Mouse (Mus musculus) kidney, postnatal 0 days (tissue): Measurements from ENCODE around the gene Cse1l. TPM values are rescaled to one million over a fixed set of nuclear protein-coding genes. Genes with fewer than 3 reads are reported as not detected.

Experiments used
- ATAC-seq: fragments of 200-750 bp; cut with Nextera tagmentation; replicated peaks from 2 replicates; pipeline ENCODE4 v1.8.0; 2017; ENCODE audit warnings: low read depth, moderate number of reproducible peaks, moderate TSS enrichment, moderate library complexity; ENCODE audit not compliant: low FRiP score
- DNase-seq: peaks from one replicate; pipeline ENCODE4 v3.0.0-alpha.2; 2016; ENCODE audit warnings: low spot score
- H3K27ac ChIP-seq: fragments of 300-500 bp; sonication (generic); 2 replicates; pipeline ENCODE4 v1.5.1; 2014; ENCODE audit warnings: mild to moderate bottlenecking
- H3K27me3 ChIP-seq: fragments of 300-500 bp; sonication (generic); 2 replicates; pipeline ENCODE4 v1.6.1; 2014; ENCODE audit warnings: low read length, mixed read lengths; ENCODE audit not compliant: insufficient read depth
- H3K36me3 ChIP-seq: fragments of 300-500 bp; sonication (generic); 2 replicates; pipeline ENCODE4 v1.6.1; 2014; ENCODE audit warnings: low read length, mixed read lengths; ENCODE audit not compliant: insufficient read depth
- H3K4me1 ChIP-seq: fragments of 300-500 bp; sonication (generic); replicated peaks from 2 replicates; pipeline ENCODE4 v1.6.1; 2014; ENCODE audit warnings: antibody characterized with exemption, low read length, mixed read lengths; ENCODE audit not compliant: insufficient read depth
- H3K4me2 ChIP-seq: fragments of 300-500 bp; sonication (generic); 2 replicates; pipeline ENCODE4 v1.6.1; 2014; ENCODE audit warnings: mild to moderate bottlenecking, low read length, moderate library complexity, mixed read lengths
- H3K4me3 ChIP-seq: fragments of 300-500 bp; sonication (generic); replicated peaks from 2 replicates; pipeline ENCODE4 v1.5.1; 2014; ENCODE audit warnings: low read depth, low read length
- H3K9ac ChIP-seq: fragments of 300-500 bp; sonication (generic); 2 replicates; pipeline ENCODE4 v1.6.1; 2014; ENCODE audit warnings: low read depth, low read length
- H3K9me3 ChIP-seq: fragments of 300-500 bp; sonication (generic); replicated peaks from 2 replicates; pipeline ENCODE4 v1.6.1; 2016; ENCODE audit warnings: low read length, inconsistent platforms, mixed read lengths
- CTCF ChIP-seq: IDR thresholded peaks from 2 replicates; pipeline ENCODE4 v1.5.1; 2016; ENCODE audit warnings: antibody characterized with exemption, low read depth, mild to moderate bottlenecking, moderate library complexity
- WGBS: fragments of 180-500 bp; shearing (Covaris S2); extraction: QIAGEN DNeasy Blood & Tissue Kit; methylation state at CpG from one replicate; pipeline ENCODE4 v1.1.7; 2014; 5-methylcytosine and 5-hydroxymethylcytosine counted together
- polyA plus RNA-seq: library from polyadenylated mRNA; unstranded; fragments of >200 nt; fragmentation: Nextera tagmentation; extraction: Ambion mirVana; gene quantifications from 2 replicates; pipeline ENCODE4 v1.2.1, GENCODE M21; 2015

Gene Cse1l
- polyA plus RNA-seq, 1 experiment from 2014 or later = 64.2 TPM

DNA sequence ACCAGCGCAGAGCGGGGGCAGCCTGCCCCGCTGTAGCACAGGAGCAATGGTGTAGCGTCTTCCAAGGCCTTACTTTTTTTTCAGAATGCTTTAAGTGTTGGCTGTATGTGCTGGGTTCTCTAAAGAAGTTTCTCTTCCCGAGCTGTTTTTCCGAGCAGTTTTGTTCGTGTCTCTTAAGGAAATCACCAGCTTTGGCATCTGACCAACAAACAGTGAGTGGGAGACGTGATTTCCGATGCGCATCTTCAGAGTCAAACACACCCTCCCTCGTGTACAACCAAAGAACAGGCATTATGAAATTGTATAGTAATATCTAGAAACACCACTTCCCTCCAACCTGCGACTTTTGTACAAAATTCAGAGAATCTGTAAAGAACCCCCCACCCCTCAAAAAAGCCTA lies 8.9 kb upstream of the Cse1l start:
- 86% methylated on average over 12 of the region's 12 CpGs for WGBS
- no peak overlapping the region for H3K9ac ChIP-seq
- no peak for DNase-seq
- no peak overlapping the region for H3K4me2 ChIP-seq
- H3K36me3 ChIP-seq = peaks cover 25% of the 10 kb centered on the region
- ATAC-seq = no peak
- no peaks in the 10 kb centered on the region for H3K4me1 ChIP-seq
- H3K27me3 ChIP-seq = no peaks in the 10 kb centered on the region
- no peak overlapping the region for H3K27ac ChIP-seq
- H3K4me3 ChIP-seq = no peak overlapping the region
- no peak for TF ChIP-seq CTCF
- no peaks in the 10 kb centered on the region for H3K9me3 ChIP-seq

- H3K4me1 ChIP-seq = no peaks in the 10 kb centered on the region
- no peak overlapping the region for H3K27ac ChIP-seq
- H3K4me2 ChIP-seq = no peak overlapping the region
- H3K4me3 ChIP-seq = no peak overlapping the region
- H3K27me3 ChIP-seq = no peaks in the 10 kb centered on the region
- H3K9me3 ChIP-seq = no peaks in the 10 kb centered on the region
- DNase-seq = no peak
- H3K36me3 ChIP-seq = peaks cover 9% of the 10 kb centered on the region; the same call in 1 of the 2 replicates
- ATAC-seq = no peak
- H3K9ac ChIP-seq = no peak overlapping the region
- 89% methylated on average over 2 of the region's 2 CpGs for WGBS
- TF ChIP-seq CTCF = no peak
These were observed 6.7 kb upstream of the Cse1l start for GRCm38 (mm10) chr2:166899161-166899560.

DNA sequence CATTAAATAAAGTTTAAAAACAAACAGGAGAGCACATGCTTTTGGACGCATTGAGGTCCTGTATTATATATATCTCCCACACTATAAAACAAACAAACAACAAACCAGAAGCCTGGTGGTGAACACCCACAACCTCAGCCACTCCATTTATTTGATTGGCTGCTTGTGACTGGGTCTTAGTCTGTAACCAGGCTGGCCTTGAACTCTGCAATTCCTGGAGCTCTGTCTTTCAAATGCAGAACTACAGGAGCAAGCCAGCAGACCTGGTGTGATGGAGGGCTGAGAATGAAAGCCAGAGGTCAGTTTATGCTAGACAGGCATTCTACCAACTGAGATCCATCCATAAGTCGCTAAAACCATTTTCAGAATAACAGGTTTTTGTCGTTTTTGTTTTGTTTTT lies 6.1 kb upstream of the Cse1l start:
- Histone ChIP-seq H3K9me3 (no peaks in the 10 kb centered on the region), H3K36me3 (peaks cover 4% of the 10 kb centered on the region; the same call in 1 of the 2 replicates), H3K9ac (no peak overlapping the region), H3K27me3 (no peaks in the 10 kb centered on the region), H3K4me3 (no peak overlapping the region), H3K27ac (no peak overlapping the region), H3K4me2 (no peak overlapping the region), H3K4me1 (no peaks in the 10 kb centered on the region)
- ATAC-seq (no peak), DNase-seq (no peak)
- WGBS = 58% methylated on average over 3 of the region's 3 CpGs
- TF ChIP-seq CTCF = no peak

- TF ChIP-seq CTCF = no peak
- no peak overlapping the region for H3K27ac ChIP-seq
- ATAC-seq (no peak), DNase-seq (no peak)
- H3K4me2 ChIP-seq = no peak overlapping the region
- no peaks in the 10 kb centered on the region for H3K36me3 ChIP-seq
- no peak overlapping the region for H3K9ac ChIP-seq
- H3K4me3 ChIP-seq = no peak overlapping the region
- 89% methylated on average over 8 of the region's 8 CpGs for WGBS
- no peaks in the 10 kb centered on the region for H3K27me3 ChIP-seq
- H3K9me3 ChIP-seq = no peaks in the 10 kb centered on the region
- H3K4me1 ChIP-seq = no peaks in the 10 kb centered on the region
These were observed 4.9 kb upstream of the Cse1l start for GRCm38 (mm10) chr2:166900792-166901505.

DNA sequence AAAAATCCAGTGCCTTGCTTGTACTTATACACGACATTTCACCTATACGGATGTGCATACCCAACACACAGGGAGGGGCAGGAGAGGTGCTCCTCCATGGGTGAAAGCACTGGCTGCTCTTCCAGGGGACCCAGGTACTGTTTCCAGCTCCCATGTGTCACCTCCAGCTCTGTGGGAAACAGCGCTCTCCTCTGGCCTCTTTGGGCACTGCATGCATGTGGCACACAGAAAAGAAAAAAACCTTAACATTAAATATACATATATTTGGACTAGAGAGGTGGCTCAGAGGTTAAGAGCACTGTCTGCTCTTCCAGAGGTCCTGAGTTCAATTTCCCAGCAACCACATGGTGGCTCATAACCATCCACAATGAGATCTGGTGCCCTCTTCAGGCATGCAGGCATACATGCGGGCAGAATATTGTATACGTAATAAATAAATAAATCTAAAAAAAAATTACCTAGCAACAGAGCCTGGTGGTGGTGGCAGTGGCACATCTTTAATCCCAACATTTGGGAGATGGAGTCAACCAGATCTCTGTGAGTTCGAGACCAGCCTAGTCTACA lies 2.0 kb upstream of the Cse1l start:
- Histone ChIP-seq H3K27me3 (no peaks in the 10 kb centered on the region), H3K36me3 (no peaks in the 10 kb centered on the region), H3K27ac (no peak overlapping the region), H3K9ac (no peak overlapping the region), H3K9me3 (no peaks in the 10 kb centered on the region), H3K4me2 (no peak overlapping the region), H3K4me3 (no peak overlapping the region), H3K4me1 (peaks cover 10% of the 10 kb centered on the region; the same call in 1 of the 2 replicates)
- no peak for ATAC-seq
- no peak for DNase-seq
- TF ChIP-seq CTCF = peak; percentile 36
- WGBS = 95% methylated on average over 6 of the region's 6 CpGs

DNA sequence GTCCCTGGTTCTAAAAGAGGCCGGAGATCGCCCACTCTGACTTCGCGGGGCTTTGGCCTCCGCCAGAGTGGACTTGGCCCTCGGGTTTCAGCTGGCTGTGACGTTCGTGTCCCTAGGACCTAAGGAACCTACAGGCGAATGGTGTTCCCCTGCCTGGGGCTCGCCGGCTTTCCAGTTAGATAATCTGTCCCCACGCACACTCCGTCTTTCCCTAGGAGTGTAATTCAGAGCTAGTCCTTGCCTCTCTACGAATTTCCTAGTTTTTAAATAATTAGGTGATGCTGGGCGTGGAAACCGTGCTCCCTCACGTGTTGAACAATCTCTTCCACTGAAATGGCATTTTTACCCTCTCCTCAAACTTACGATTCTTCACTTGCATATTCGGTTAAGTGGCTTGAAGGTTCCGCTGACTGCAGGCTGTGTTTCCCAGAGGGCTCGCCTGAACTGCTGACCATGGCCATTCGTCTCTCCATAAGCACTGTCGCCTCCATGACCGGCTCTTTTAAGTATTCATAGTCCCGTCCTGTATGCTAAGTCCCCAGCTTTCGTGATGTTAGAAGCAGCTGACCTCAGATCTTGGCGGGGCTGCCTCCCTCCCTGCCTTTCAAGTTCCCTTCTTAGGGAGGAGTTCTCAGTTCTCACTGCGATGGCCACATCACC lies 813 bp downstream of the Cse1l start:
- ATAC-seq (no peak), DNase-seq (peak; percentile 35)

More for the DNA sequence above, 813 bp downstream of the Cse1l start:
- peak overlapping the region; percentile 86 for H3K9ac ChIP-seq
- under 1% methylated on average over 28 of the region's 28 CpGs for WGBS
- peak overlapping the region; percentile 86 for H3K4me2 ChIP-seq
- H3K27me3 ChIP-seq = no peaks in the 10 kb centered on the region
- H3K27ac ChIP-seq = peak overlapping the region; percentile 97
- TF ChIP-seq CTCF = no peak
- peaks cover 10% of the 10 kb centered on the region; the same call in 1 of the 2 replicates for H3K4me1 ChIP-seq
- peak overlapping the region; percentile 70 for H3K4me3 ChIP-seq
- H3K9me3 ChIP-seq = no peaks in the 10 kb centered on the region
- 0 out of 2 replicates have a peak, but pooled peaks cover 4% of the 10 kb centered on the region for H3K36me3 ChIP-seq
